Mouse (Mus musculus): ENCODE data around the gene Duox1. TPM values are rescaled to one million over a fixed set of nuclear protein-coding genes. Genes with fewer than 3 reads are reported as not detected.

Duox1 gene
- total and polyA plus RNA-seq, 2 experiments from 2014 or later = 0.16 to 0.33 TPM

GRCm38 (mm10) chr2:122362622-122363523, 47.4 kb downstream of the Duox1 start:
- ATAC-seq (ENCODE audit: low FRiP score) (no peak), DNase-seq (ENCODE audit: low spot score) (peak; percentile 50)
- peak; percentile 26; the same call in 1 of the 2 replicates for TF ChIP-seq CTCF (IDR thresholded peaks at IDR 0.05)
- 77% methylated on average over 13 of the region's 13 CpGs for WGBS
- Histone ChIP-seq H3K4me2 (ENCODE audit: low read depth, low read length, poor library complexity, severe bottlenecking) (no peak overlapping the region), H3K27me3 (ENCODE audit: insufficient read depth, low read length) (no peaks in the 10 kb centered on the region), H3K36me3 (ENCODE audit: insufficient read depth, low read length) (0 out of 2 replicates have a peak, but pooled peaks cover 3% of the 10 kb centered on the region), H3K9ac (replicated peaks; ENCODE audit: low read length, poor library complexity, severe bottlenecking) (no peak overlapping the region), H3K4me1 (ENCODE audit: insufficient read depth, low read length) (peaks cover 18% of the 10 kb centered on the region; the same call in 1 of the 2 replicates), H3K4me3 (ENCODE audit: low read depth, low read length) (no peak overlapping the region), H3K9me3 (ENCODE audit: low read length) (no peaks in the 10 kb centered on the region), H3K27ac (ENCODE audit: low read depth, low read length) (no peak overlapping the region)

GRCm38 (mm10) chr2:122364352-122364944, 49.0 kb downstream of the Duox1 start:
- no peak for TF ChIP-seq CTCF (IDR thresholded peaks at IDR 0.05)
- no peak overlapping the region for H3K27ac ChIP-seq (ENCODE audit: low read depth, low read length)
- H3K4me2 ChIP-seq (ENCODE audit: low read depth, low read length, poor library complexity, severe bottlenecking) = no peak overlapping the region
- no peak overlapping the region for H3K9ac ChIP-seq (replicated peaks; ENCODE audit: low read length, poor library complexity, severe bottlenecking)
- WGBS = 87% methylated on average over 3 of the region's 3 CpGs
- no peaks in the 10 kb centered on the region for H3K27me3 ChIP-seq (ENCODE audit: insufficient read depth, low read length)
- DNase-seq (ENCODE audit: low spot score) = no peak
- ATAC-seq (ENCODE audit: low FRiP score) = no peak
- no peaks in the 10 kb centered on the region for H3K9me3 ChIP-seq (ENCODE audit: low read length)
- H3K4me1 ChIP-seq (ENCODE audit: insufficient read depth, low read length) = peaks cover 18% of the 10 kb centered on the region; the same call in 1 of the 2 replicates
- H3K36me3 ChIP-seq (ENCODE audit: insufficient read depth, low read length) = 0 out of 2 replicates have a peak, but pooled peaks cover 3% of the 10 kb centered on the region
- no peak overlapping the region for H3K4me3 ChIP-seq (ENCODE audit: low read depth, low read length)

GRCm38 (mm10) chr2:122365244-122365866, 49.9 kb downstream of the Duox1 start:
- Histone ChIP-seq H3K4me2 (ENCODE audit: low read depth, low read length, poor library complexity, severe bottlenecking) (no peak overlapping the region), H3K9ac (replicated peaks; ENCODE audit: low read length, poor library complexity, severe bottlenecking) (no peak overlapping the region), H3K4me3 (ENCODE audit: low read depth, low read length) (no peak overlapping the region), H3K27ac (ENCODE audit: low read depth, low read length) (no peak overlapping the region), H3K36me3 (ENCODE audit: insufficient read depth, low read length) (no peaks in the 10 kb centered on the region), H3K27me3 (ENCODE audit: insufficient read depth, low read length) (no peaks in the 10 kb centered on the region), H3K9me3 (ENCODE audit: low read length) (no peaks in the 10 kb centered on the region), H3K4me1 (ENCODE audit: insufficient read depth, low read length) (peaks cover 18% of the 10 kb centered on the region; the same call in 1 of the 2 replicates)
- WGBS = 86% methylated on average over 10 of the region's 10 CpGs
- peak; percentile 52 for TF ChIP-seq CTCF (IDR thresholded peaks at IDR 0.05)
- no peak for ATAC-seq (ENCODE audit: low FRiP score)
- no peak for DNase-seq (ENCODE audit: low spot score)

- H3K9ac ChIP-seq (replicated peaks; ENCODE audit: low read length, poor library complexity, severe bottlenecking) = peak overlapping the region; percentile 42
- ATAC-seq (ENCODE audit: low FRiP score) = no peak
- 57% methylated on average over 3 of the region's 3 CpGs for WGBS
These were observed 50.6 kb downstream of the Duox1 start for GRCm38 (mm10) chr2:122366039-122366438.

GRCm38 (mm10) chr2:122366706-122367105, 51.2 kb downstream of the Duox1 start:
- Histone ChIP-seq H3K9me3 (ENCODE audit: low read length) (no peaks in the 10 kb centered on the region), H3K27me3 (ENCODE audit: insufficient read depth, low read length) (no peaks in the 10 kb centered on the region), H3K4me3 (ENCODE audit: low read depth, low read length) (peak overlapping the region; percentile 93; the same call in 1 of the 2 replicates), H3K4me2 (ENCODE audit: low read depth, low read length, poor library complexity, severe bottlenecking) (peak overlapping the region; percentile 81), H3K9ac (replicated peaks; ENCODE audit: low read length, poor library complexity, severe bottlenecking) (peak overlapping the region; percentile 91; the same call in 1 of the 2 replicates), H3K27ac (ENCODE audit: low read depth, low read length) (no peak overlapping the region), H3K36me3 (ENCODE audit: insufficient read depth, low read length) (no peaks in the 10 kb centered on the region), H3K4me1 (ENCODE audit: insufficient read depth, low read length) (peaks cover 18% of the 10 kb centered on the region; the same call in 1 of the 2 replicates)
- TF ChIP-seq CTCF (IDR thresholded peaks at IDR 0.05) = no peak
- DNase-seq (ENCODE audit: low spot score) (peak; percentile 64), ATAC-seq (ENCODE audit: low FRiP score) (no peak)
- WGBS = 18% methylated on average over 5 of the region's 5 CpGs

More at GRCm38 (mm10) chr2:122366039-122366438, 50.6 kb downstream of the Duox1 start:
- Histone ChIP-seq H3K4me3 (ENCODE audit: low read depth, low read length) (peak overlapping the region; percentile 2; the same call in 1 of the 2 replicates), H3K27me3 (ENCODE audit: insufficient read depth, low read length) (no peaks in the 10 kb centered on the region), H3K4me2 (ENCODE audit: low read depth, low read length, poor library complexity, severe bottlenecking) (peak overlapping the region; percentile 81), H3K4me1 (ENCODE audit: insufficient read depth, low read length) (peaks cover 18% of the 10 kb centered on the region; the same call in 1 of the 2 replicates), H3K36me3 (ENCODE audit: insufficient read depth, low read length) (no peaks in the 10 kb centered on the region), H3K9me3 (ENCODE audit: low read length) (no peaks in the 10 kb centered on the region), H3K27ac (ENCODE audit: low read depth, low read length) (no peak overlapping the region)
- TF ChIP-seq CTCF (IDR thresholded peaks at IDR 0.05) = no peak
- DNase-seq (ENCODE audit: low spot score) = peak; percentile 70

Data from midbrain, postnatal 0 days (tissue).